Mouse (Mus musculus) kidney, postnatal 0 days (tissue): ENCODE measurements around the gene Gdnf. TPM values are rescaled to one million over a fixed set of nuclear protein-coding genes. Genes with fewer than 3 reads are reported as not detected.

Experiments used
- ATAC-seq: fragments of 200-750 bp; cut with Nextera tagmentation; replicated peaks from 2 replicates; pipeline ENCODE4 v1.8.0; 2017; ENCODE audit warnings: low read depth, moderate number of reproducible peaks, moderate TSS enrichment, moderate library complexity; ENCODE audit not compliant: low FRiP score
- DNase-seq: peaks from one replicate; pipeline ENCODE4 v3.0.0-alpha.2; 2016; ENCODE audit warnings: low spot score
- H3K27ac ChIP-seq: fragments of 300-500 bp; sonication (generic); 2 replicates; pipeline ENCODE4 v1.5.1; 2014; ENCODE audit warnings: mild to moderate bottlenecking
- H3K27me3 ChIP-seq: fragments of 300-500 bp; sonication (generic); 2 replicates; pipeline ENCODE4 v1.6.1; 2014; ENCODE audit warnings: low read length, mixed read lengths; ENCODE audit not compliant: insufficient read depth
- H3K36me3 ChIP-seq: fragments of 300-500 bp; sonication (generic); 2 replicates; pipeline ENCODE4 v1.6.1; 2014; ENCODE audit warnings: low read length, mixed read lengths; ENCODE audit not compliant: insufficient read depth
- H3K4me1 ChIP-seq: fragments of 300-500 bp; sonication (generic); replicated peaks from 2 replicates; pipeline ENCODE4 v1.6.1; 2014; ENCODE audit warnings: antibody characterized with exemption, low read length, mixed read lengths; ENCODE audit not compliant: insufficient read depth
- H3K4me2 ChIP-seq: fragments of 300-500 bp; sonication (generic); 2 replicates; pipeline ENCODE4 v1.6.1; 2014; ENCODE audit warnings: mild to moderate bottlenecking, low read length, moderate library complexity, mixed read lengths
- H3K4me3 ChIP-seq: fragments of 300-500 bp; sonication (generic); replicated peaks from 2 replicates; pipeline ENCODE4 v1.5.1; 2014; ENCODE audit warnings: low read depth, low read length
- H3K9ac ChIP-seq: fragments of 300-500 bp; sonication (generic); 2 replicates; pipeline ENCODE4 v1.6.1; 2014; ENCODE audit warnings: low read depth, low read length
- H3K9me3 ChIP-seq: fragments of 300-500 bp; sonication (generic); replicated peaks from 2 replicates; pipeline ENCODE4 v1.6.1; 2016; ENCODE audit warnings: low read length, inconsistent platforms, mixed read lengths
- CTCF ChIP-seq: IDR thresholded peaks from 2 replicates; pipeline ENCODE4 v1.5.1; 2016; ENCODE audit warnings: antibody characterized with exemption, low read depth, mild to moderate bottlenecking, moderate library complexity
- WGBS: fragments of 180-500 bp; shearing (Covaris S2); extraction: QIAGEN DNeasy Blood & Tissue Kit; methylation state at CpG from one replicate; pipeline ENCODE4 v1.1.7; 2014; 5-methylcytosine and 5-hydroxymethylcytosine counted together
- polyA plus RNA-seq: library from polyadenylated mRNA; unstranded; fragments of >200 nt; fragmentation: Nextera tagmentation; extraction: Ambion mirVana; gene quantifications from 2 replicates; pipeline ENCODE4 v1.2.1, GENCODE M21; 2015

Gene Gdnf
- 5.2 and 5.8 TPM in 2 replicates for polyA plus RNA-seq

GRCm38 (mm10) chr15:7810556-7811252 lies at the start of gene Gdnf:
Gene Gdnf, plus strand, starts transcription at chr15:7810846.
- H3K36me3 ChIP-seq, result no peaks in the 10 kb centered on the region
- H3K27ac ChIP-seq, result peak within 1 kb of the TSS; percentile 80
- ATAC-seq, result peak; percentile 19; the same call in 1 of the 2 replicates
- peak within 1 kb of the TSS; percentile 90 for H3K4me2 ChIP-seq
- H3K9ac ChIP-seq, result peak within 1 kb of the TSS; percentile 74
- peaks cover 19% of the 10 kb centered on the region for H3K27me3 ChIP-seq
- WGBS, result under 1% methylated on average over 71 of the region's 73 CpGs
- no peak for TF ChIP-seq CTCF
- H3K9me3 ChIP-seq, result no peaks in the 10 kb centered on the region
- peaks cover 12% of the 10 kb centered on the region; the same call in 1 of the 2 replicates for H3K4me1 ChIP-seq
- peak; percentile 36 for DNase-seq
- peak within 1 kb of the TSS; percentile 54 for H3K4me3 ChIP-seq

GRCm38 (mm10) chr15:7767166-7767565 lies 43.5 kb upstream of the Gdnf start:
- WGBS, result 89% methylated on average over 7 of the region's 7 CpGs
- H3K9me3 ChIP-seq, result no peaks in the 10 kb centered on the region
- ATAC-seq (no peak), DNase-seq (no peak)
- H3K4me3 ChIP-seq, result no peak overlapping the region
- TF ChIP-seq CTCF, result no peak
- H3K9ac ChIP-seq, result no peak overlapping the region
- no peaks in the 10 kb centered on the region for H3K27me3 ChIP-seq
- no peak overlapping the region for H3K27ac ChIP-seq
- no peaks in the 10 kb centered on the region for H3K4me1 ChIP-seq
- no peak overlapping the region for H3K4me2 ChIP-seq
- no peaks in the 10 kb centered on the region for H3K36me3 ChIP-seq

- no peaks in the 10 kb centered on the region for H3K9me3 ChIP-seq
- DNase-seq, result no peak
- TF ChIP-seq CTCF, result no peak
- H3K27ac ChIP-seq, result no peak overlapping the region
- H3K4me1 ChIP-seq, result no peaks in the 10 kb centered on the region
- H3K4me3 ChIP-seq, result no peak overlapping the region
- H3K4me2 ChIP-seq, result no peak overlapping the region
- no peak overlapping the region for H3K9ac ChIP-seq
- 87% methylated on average over 8 of the region's 8 CpGs for WGBS
- H3K27me3 ChIP-seq, result no peaks in the 10 kb centered on the region
- ATAC-seq, result no peak
- H3K36me3 ChIP-seq, result no peaks in the 10 kb centered on the region
Observed at GRCm38 (mm10) chr15:7772983-7773382, 37.7 kb upstream of the Gdnf start.

DNA sequence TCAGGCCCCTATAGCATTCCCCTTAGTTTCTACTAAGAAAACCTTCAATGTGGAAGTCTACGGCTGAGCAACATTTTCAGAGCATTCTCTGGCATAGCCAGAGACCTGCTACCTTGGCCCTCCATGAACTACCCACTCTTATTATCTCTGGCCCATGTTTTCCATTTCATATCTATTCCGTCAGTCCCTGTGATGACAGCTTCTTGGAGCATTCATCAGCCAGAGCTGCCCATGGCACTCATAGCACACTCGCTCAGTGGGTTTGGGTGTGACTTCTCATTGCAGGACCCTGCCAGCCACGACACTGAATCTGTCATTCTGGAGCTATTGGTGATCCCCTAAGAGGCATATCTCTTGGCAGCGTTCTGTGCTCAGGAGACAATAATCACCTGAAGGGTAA lies 29.1 kb upstream of the Gdnf start:
- no peak for TF ChIP-seq CTCF
- H3K36me3 ChIP-seq, result no peaks in the 10 kb centered on the region
- ATAC-seq, result no peak
- no peak for DNase-seq
- H3K9ac ChIP-seq, result no peak overlapping the region
- no peaks in the 10 kb centered on the region for H3K27me3 ChIP-seq
- H3K4me2 ChIP-seq, result no peak overlapping the region
- H3K27ac ChIP-seq, result no peak overlapping the region
- no peaks in the 10 kb centered on the region for H3K9me3 ChIP-seq
- H3K4me3 ChIP-seq, result no peak overlapping the region
- WGBS, result 88% methylated on average over 5 of the region's 5 CpGs
- H3K4me1 ChIP-seq, result no peaks in the 10 kb centered on the region

DNA sequence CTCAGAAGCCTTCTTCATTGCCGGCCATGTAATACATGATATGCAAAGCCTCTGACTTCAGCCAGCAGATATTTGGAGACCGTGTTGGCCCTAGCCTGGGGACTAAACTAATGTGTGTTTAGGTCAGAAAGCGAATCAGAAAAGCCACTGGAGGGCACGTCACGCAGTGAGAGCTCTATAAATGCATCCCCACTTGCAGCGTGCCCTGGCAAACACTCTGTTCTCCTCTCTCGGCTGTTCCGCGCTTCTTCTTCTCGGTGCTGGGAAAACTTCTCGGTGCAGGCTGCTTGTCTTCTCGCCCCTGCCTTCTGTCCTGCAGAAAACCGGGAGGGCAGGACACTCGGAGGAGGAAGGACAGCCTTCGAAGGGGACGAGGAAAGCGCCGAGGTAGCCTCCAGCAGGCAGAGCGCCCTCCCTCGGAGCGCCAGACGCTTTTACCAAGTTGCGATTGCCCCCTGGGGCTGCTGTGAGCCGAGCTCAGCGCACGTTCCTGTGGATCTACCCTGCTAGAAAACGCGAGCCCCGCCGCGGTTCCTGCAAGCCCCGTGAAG lies 730 bp upstream of the Gdnf start:
- peak; percentile 46 for TF ChIP-seq CTCF
- Histone ChIP-seq H3K36me3 (no peaks in the 10 kb centered on the region), H3K9ac (peak overlapping the region; percentile 74), H3K9me3 (no peaks in the 10 kb centered on the region), H3K4me1 (0 out of 2 replicates have a peak, but pooled peaks cover 8% of the 10 kb centered on the region), H3K27me3 (peaks cover 19% of the 10 kb centered on the region), H3K4me2 (peak overlapping the region; percentile 90), H3K27ac (peak overlapping the region; percentile 80), H3K4me3 (peak overlapping the region; percentile 54)
- DNase-seq (peak; percentile 84), ATAC-seq (no peak; the same call in 1 of the 2 replicates)
- WGBS, result under 1% methylated on average over 32 of the region's 32 CpGs

GRCm38 (mm10) chr15:7811253-7811625 lies 593 bp downstream of the Gdnf start:
- H3K4me2 ChIP-seq, result peak overlapping the region; percentile 90
- H3K9me3 ChIP-seq, result no peaks in the 10 kb centered on the region
- H3K9ac ChIP-seq, result peak overlapping the region; percentile 74
- H3K27ac ChIP-seq, result peak overlapping the region; percentile 80
- DNase-seq (peak; percentile 48), ATAC-seq (no peak)
- no peak for TF ChIP-seq CTCF
- peaks cover 19% of the 10 kb centered on the region for H3K27me3 ChIP-seq
- peaks cover 17% of the 10 kb centered on the region; the same call in 1 of the 2 replicates for H3K4me1 ChIP-seq
- H3K36me3 ChIP-seq, result no peaks in the 10 kb centered on the region
- WGBS, result 4% methylated on average over 11 of the region's 11 CpGs
- H3K4me3 ChIP-seq, result peak overlapping the region; percentile 54
